Mouse (Mus musculus): ENCODE data around the gene Wnt5b.

GRCm38 (mm10) chr6:119409766-119410165, 134.4 kb downstream of the Wnt5b start:
- TF ChIP-seq MAX (IDR thresholded peaks at IDR 0.05), result no peak
- no peak for TF ChIP-seq CTCF (IDR thresholded peaks at IDR 0.05; ENCODE audit: control insufficient read depth, insufficient read depth, insufficient read length)
- TF ChIP-seq MYOG (IDR thresholded peaks at IDR 0.05; ENCODE audit: control insufficient read depth, extremely low read depth, insufficient read length), result no peak
- TF ChIP-seq MYOD1 (IDR thresholded peaks at IDR 0.05; ENCODE audit: control insufficient read depth, insufficient read length, low read depth), result no peak
- no peak for TF ChIP-seq USF1 (IDR thresholded peaks at IDR 0.05; ENCODE audit: low read depth)

All from C2C12 (cell line).